Mouse (Mus musculus): ENCODE results near the gene Sun2. TPM values are rescaled to one million over a fixed set of nuclear protein-coding genes. Genes with fewer than 3 reads are reported as not detected.
A peak's percentile ranks its signal among the peaks of the same experiment; 100 is the strongest.

The Sun2 gene
- polyA plus RNA-seq, 1 experiment from 2014 or later, result 10.2 TPM

DNA sequence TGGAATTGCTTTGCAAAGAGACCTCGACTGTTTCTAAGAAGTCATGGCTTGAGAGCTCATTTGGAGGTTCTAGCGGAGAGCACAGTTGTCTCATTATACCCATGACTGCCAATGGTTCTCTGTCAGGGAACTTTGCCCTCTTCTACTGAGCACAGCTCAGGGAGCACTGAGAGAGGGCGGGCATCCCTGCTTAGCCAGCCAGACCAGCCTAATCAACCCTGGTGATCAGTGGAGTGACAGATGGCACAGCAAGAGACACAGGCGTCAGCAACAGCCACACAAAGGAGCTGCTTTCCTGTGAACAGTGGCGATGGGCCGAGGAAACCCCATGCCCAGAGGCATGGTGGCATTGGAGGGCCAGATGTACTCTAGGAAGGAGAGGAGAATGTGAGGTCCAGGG lies 45.3 kb downstream of the Sun2 start:
- DNase-seq (ENCODE audit: low spot score) (no peak), ATAC-seq (ENCODE audit: insufficient read depth, low FRiP score, low TSS enrichment) (no peak)
- Histone ChIP-seq H3K4me1 (ENCODE audit: control insufficient read depth, insufficient read depth, low read length) (peaks cover under 1% of the 10 kb centered on the region), H3K27me3 (ENCODE audit: control insufficient read depth, insufficient read depth, low read length) (no peaks in the 10 kb centered on the region), H3K27ac (ENCODE audit: low read depth, low read length) (no peak overlapping the region), H3K4me3 (ENCODE audit: low read depth, low read length) (no peak overlapping the region), H3K9me3 (ENCODE audit: control insufficient read depth, low read length) (no peaks in the 10 kb centered on the region), H3K9ac (ENCODE audit: low read length) (no peak overlapping the region), H3K36me3 (ENCODE audit: control insufficient read depth, insufficient read depth, low read length) (no peaks in the 10 kb centered on the region), H3K4me2 (ENCODE audit: low read depth) (no peak overlapping the region)
- 71% methylated on average over 6 of the region's 6 CpGs for WGBS

DNA sequence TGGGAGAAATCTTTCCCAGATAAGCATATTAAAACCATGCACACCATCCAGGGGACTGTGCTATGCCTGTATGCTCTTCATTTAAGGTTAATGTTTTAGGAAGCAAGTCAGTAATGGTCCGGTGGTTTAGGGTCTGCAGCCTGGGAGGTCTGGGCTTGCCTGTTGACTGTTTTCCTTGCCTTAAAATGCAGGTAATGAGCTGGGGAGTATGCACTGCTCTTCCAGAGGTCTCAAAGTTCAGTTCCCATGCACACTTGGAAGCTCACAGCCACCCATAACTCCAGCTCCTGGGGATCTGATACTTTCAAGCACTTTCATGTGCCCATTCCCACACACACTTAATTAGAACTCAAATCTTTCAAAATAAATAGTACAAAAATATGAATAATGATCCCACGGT lies 45.8 kb downstream of the Sun2 start:
- Histone ChIP-seq H3K36me3 (ENCODE audit: control insufficient read depth, insufficient read depth, low read length) (no peaks in the 10 kb centered on the region), H3K4me3 (ENCODE audit: low read depth, low read length) (no peak overlapping the region), H3K27me3 (ENCODE audit: control insufficient read depth, insufficient read depth, low read length) (no peaks in the 10 kb centered on the region), H3K4me1 (ENCODE audit: control insufficient read depth, insufficient read depth, low read length) (peaks cover 6% of the 10 kb centered on the region), H3K9me3 (ENCODE audit: control insufficient read depth, low read length) (no peaks in the 10 kb centered on the region), H3K27ac (ENCODE audit: low read depth, low read length) (no peak overlapping the region), H3K9ac (ENCODE audit: low read length) (no peak overlapping the region), H3K4me2 (ENCODE audit: low read depth) (no peak overlapping the region)
- ATAC-seq (ENCODE audit: insufficient read depth, low FRiP score, low TSS enrichment) (no peak), DNase-seq (ENCODE audit: low spot score) (no peak)
- 98% methylated on average over 2 of the region's 2 CpGs for WGBS

DNA sequence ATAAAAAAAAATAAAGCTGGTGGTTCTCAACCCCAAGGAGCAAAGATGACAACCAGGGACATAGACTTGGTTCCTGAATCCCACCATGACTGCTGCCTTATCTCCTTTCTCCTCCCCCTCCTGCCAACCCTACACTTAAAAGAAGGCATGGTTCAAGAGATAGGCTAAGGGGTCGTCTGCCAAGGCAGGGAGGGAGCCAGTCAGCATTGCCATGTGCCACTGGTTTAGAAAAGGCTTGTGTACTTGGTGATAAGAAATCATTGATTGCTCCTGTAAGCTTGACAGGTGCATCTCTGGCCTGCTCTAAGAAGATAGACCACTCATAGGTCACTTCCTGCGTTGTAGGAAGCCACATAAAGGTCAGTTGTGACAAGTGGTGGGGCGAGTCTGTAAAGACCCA lies 46.8 kb downstream of the Sun2 start:
- ATAC-seq (ENCODE audit: insufficient read depth, low FRiP score, low TSS enrichment), result no peak
- WGBS, result 75% methylated on average over 3 of the region's 3 CpGs

DNA sequence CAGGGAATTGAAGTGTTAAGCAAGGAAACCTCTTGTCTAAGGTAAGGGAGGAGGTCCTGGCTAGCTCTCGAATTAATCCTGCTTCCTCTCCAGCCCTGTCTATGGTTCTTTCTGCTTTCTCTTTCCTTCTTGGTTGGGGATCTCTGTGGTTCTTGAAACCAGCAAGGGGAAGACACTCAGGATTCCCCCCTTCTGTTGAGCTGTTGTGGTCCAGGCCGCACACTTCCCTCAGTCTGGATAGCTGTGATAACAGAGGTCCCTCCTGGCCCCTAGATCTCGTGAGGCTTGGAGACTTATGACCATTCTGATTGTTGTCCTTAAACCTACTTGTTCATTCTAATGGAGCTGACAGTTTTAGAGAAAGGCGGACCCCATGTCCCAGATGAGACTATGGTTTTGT lies 47.8 kb downstream of the Sun2 start:
- H3K9me3 ChIP-seq (ENCODE audit: control insufficient read depth, low read length), result no peaks in the 10 kb centered on the region
- no peak overlapping the region for H3K9ac ChIP-seq (ENCODE audit: low read length)
- DNase-seq (ENCODE audit: low spot score) (no peak), ATAC-seq (ENCODE audit: insufficient read depth, low FRiP score, low TSS enrichment) (no peak)
- H3K4me3 ChIP-seq (ENCODE audit: low read depth, low read length), result no peak overlapping the region
- H3K36me3 ChIP-seq (ENCODE audit: control insufficient read depth, insufficient read depth, low read length), result no peaks in the 10 kb centered on the region
- H3K4me2 ChIP-seq (ENCODE audit: low read depth), result no peak overlapping the region
- no peak overlapping the region for H3K27ac ChIP-seq (ENCODE audit: low read depth, low read length)
- H3K27me3 ChIP-seq (ENCODE audit: control insufficient read depth, insufficient read depth, low read length), result no peaks in the 10 kb centered on the region
- peaks cover 6% of the 10 kb centered on the region for H3K4me1 ChIP-seq (ENCODE audit: control insufficient read depth, insufficient read depth, low read length)
- 88% methylated on average over 4 of the region's 4 CpGs for WGBS

More for the DNA sequence above, 46.8 kb downstream of the Sun2 start:
- Histone ChIP-seq H3K4me2 (ENCODE audit: low read depth) (no peak overlapping the region), H3K36me3 (ENCODE audit: control insufficient read depth, insufficient read depth, low read length) (no peaks in the 10 kb centered on the region), H3K27me3 (ENCODE audit: control insufficient read depth, insufficient read depth, low read length) (no peaks in the 10 kb centered on the region), H3K27ac (ENCODE audit: low read depth, low read length) (no peak overlapping the region), H3K4me3 (ENCODE audit: low read depth, low read length) (no peak overlapping the region), H3K4me1 (ENCODE audit: control insufficient read depth, insufficient read depth, low read length) (peaks cover 6% of the 10 kb centered on the region), H3K9ac (ENCODE audit: low read length) (no peak overlapping the region), H3K9me3 (ENCODE audit: control insufficient read depth, low read length) (no peaks in the 10 kb centered on the region)
- DNase-seq (ENCODE audit: low spot score), result no peak

DNA sequence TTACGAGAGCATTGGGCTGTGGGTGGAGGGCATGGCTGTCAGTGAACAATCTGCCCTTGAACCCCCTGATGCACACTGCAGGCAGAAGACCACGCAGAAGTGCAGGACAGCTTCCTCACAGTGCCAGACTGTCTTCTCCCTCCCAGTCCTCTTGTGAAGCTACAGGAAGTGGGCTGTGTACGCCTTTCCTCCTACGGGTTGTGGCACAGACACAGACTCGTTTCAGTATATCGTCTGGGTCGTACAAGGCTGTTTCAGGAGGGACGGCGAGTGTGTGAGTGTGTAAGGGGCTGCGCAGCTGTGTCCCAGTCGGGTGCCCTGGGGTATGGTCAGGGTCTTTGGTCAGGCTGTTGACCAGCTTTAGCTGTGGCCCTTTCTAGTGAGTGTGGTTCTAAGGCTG lies 48.6 kb downstream of the Sun2 start:
- Histone ChIP-seq H3K4me2 (ENCODE audit: low read depth) (no peak overlapping the region), H3K27me3 (ENCODE audit: control insufficient read depth, insufficient read depth, low read length) (no peaks in the 10 kb centered on the region), H3K4me1 (ENCODE audit: control insufficient read depth, insufficient read depth, low read length) (peaks cover 6% of the 10 kb centered on the region), H3K36me3 (ENCODE audit: control insufficient read depth, insufficient read depth, low read length) (no peaks in the 10 kb centered on the region), H3K27ac (ENCODE audit: low read depth, low read length) (no peak overlapping the region), H3K9me3 (ENCODE audit: control insufficient read depth, low read length) (no peaks in the 10 kb centered on the region), H3K9ac (ENCODE audit: low read length) (no peak overlapping the region), H3K4me3 (ENCODE audit: low read depth, low read length) (no peak overlapping the region)
- 84% methylated on average over 11 of the region's 11 CpGs for WGBS
- ATAC-seq (ENCODE audit: insufficient read depth, low FRiP score, low TSS enrichment) (no peak), DNase-seq (ENCODE audit: low spot score) (no peak)

DNA sequence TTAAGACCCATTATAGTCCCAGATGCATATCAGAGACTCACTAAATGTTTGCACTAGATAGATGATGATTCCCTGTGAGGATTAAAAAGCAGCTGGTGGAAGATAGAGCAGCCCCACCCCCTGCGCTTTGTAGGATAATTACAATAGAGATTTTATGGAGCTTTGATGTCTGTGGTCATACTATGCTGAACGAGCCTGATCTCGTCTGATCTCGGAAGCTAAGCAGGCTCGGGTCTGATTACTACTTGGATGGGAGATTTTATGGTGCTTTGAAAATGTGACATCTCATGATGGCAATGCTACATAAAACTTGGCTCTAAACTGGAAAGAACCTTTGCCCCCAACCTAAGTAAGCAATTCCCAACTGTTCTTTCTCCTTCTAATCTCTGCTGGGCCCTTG lies 50.0 kb downstream of the Sun2 start:
- Histone ChIP-seq H3K9ac (ENCODE audit: low read length) (no peak overlapping the region), H3K36me3 (ENCODE audit: control insufficient read depth, insufficient read depth, low read length) (no peaks in the 10 kb centered on the region), H3K4me2 (ENCODE audit: low read depth) (no peak overlapping the region), H3K9me3 (ENCODE audit: control insufficient read depth, low read length) (no peaks in the 10 kb centered on the region), H3K27me3 (ENCODE audit: control insufficient read depth, insufficient read depth, low read length) (no peaks in the 10 kb centered on the region), H3K4me3 (ENCODE audit: low read depth, low read length) (no peak overlapping the region), H3K27ac (ENCODE audit: low read depth, low read length) (no peak overlapping the region), H3K4me1 (ENCODE audit: control insufficient read depth, insufficient read depth, low read length) (peaks cover 6% of the 10 kb centered on the region)
- WGBS, result 76% methylated on average over 5 of the region's 5 CpGs
- DNase-seq (ENCODE audit: low spot score), result no peak
- ATAC-seq (ENCODE audit: insufficient read depth, low FRiP score, low TSS enrichment), result no peak

DNA sequence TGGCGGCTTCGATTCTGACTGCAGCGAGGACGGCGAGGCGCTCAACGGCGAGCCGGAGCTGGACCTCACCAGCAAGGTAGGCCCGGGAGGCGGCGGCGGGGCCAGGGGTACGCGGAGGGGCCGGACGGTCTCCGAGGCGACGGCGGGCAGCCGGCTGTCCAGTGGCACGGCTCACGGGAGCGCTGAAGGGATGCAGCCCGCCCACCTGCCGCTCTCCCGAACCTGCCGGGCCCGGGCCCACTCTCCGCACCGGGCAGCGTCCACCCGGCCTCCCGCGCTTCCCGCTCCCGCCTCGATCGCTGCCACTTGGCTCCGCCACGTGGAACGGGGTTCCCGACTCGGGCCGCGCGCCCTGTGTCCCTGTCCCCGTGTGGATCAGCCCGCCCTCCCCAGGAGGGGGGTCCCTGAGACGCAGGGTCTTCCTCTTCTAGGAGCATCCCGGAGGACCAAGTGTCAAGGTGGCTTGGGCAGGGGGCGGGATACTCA lies 51.3 kb downstream of the Sun2 start:
- H3K9me3 ChIP-seq (ENCODE audit: control insufficient read depth, low read length), result no peaks in the 10 kb centered on the region
- ATAC-seq (ENCODE audit: insufficient read depth, low FRiP score, low TSS enrichment), result peak; percentile 41
- 0% methylated on average over 45 of the region's 53 CpGs for WGBS
- peak overlapping the region; percentile 83 for H3K4me2 ChIP-seq (ENCODE audit: low read depth)
- peak overlapping the region; percentile 71 for H3K27ac ChIP-seq (ENCODE audit: low read depth, low read length)
- H3K9ac ChIP-seq (ENCODE audit: low read length), result peak overlapping the region; percentile 85
- H3K36me3 ChIP-seq (ENCODE audit: control insufficient read depth, insufficient read depth, low read length), result no peaks in the 10 kb centered on the region
- H3K4me1 ChIP-seq (ENCODE audit: control insufficient read depth, insufficient read depth, low read length), result peaks cover 12% of the 10 kb centered on the region
- no peaks in the 10 kb centered on the region for H3K27me3 ChIP-seq (ENCODE audit: control insufficient read depth, insufficient read depth, low read length)
- DNase-seq (ENCODE audit: low spot score), result no peak
- H3K4me3 ChIP-seq (ENCODE audit: low read depth, low read length), result peak overlapping the region; percentile 81

DNA sequence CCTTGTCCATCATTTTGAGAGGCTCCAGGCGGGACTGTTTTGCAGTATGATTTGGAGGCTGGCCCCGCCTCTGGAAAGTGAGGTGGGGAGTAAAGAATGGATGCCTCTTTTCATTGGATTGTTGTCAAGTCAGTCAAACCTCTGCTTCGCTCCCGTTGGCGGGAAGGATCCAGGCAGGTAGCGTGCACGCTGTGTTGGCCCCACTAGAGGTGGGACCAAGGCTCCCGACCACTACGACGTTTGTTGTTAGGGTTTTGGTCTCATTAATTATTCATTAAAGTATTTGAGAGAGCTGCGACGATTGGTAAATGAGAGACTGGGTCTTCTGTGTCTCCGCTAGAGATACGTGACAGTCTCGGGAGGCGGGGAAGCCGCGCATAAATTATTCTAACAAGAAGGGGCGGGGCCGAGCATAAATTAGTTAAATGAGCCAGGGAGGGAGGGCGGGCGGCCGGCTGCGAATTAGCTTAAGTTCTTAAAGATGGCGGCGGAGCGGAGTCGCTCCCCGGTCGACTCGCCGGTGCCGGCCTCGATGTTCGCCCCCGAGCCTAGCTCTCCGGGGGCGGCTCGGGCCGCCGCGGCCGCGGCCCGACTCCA lies 51.8 kb downstream of the Sun2 start, which contains the start of gene Gtpbp1:
Gene Gtpbp1 (plus strand): TSS at position 420 of the 597 bp plus-strand sequence.
- DNase-seq (ENCODE audit: low spot score) (peak; percentile 95), ATAC-seq (ENCODE audit: insufficient read depth, low FRiP score, low TSS enrichment) (peak; percentile 97)
- Histone ChIP-seq H3K27ac (ENCODE audit: low read depth, low read length) (peak within 1 kb of the TSS; percentile 71), H3K9ac (ENCODE audit: low read length) (peak within 1 kb of the TSS; percentile 85), H3K4me1 (ENCODE audit: control insufficient read depth, insufficient read depth, low read length) (peaks cover 17% of the 10 kb centered on the region), H3K4me2 (ENCODE audit: low read depth) (peak within 1 kb of the TSS; percentile 83), H3K9me3 (ENCODE audit: control insufficient read depth, low read length) (no peaks in the 10 kb centered on the region), H3K27me3 (ENCODE audit: control insufficient read depth, insufficient read depth, low read length) (no peaks in the 10 kb centered on the region), H3K36me3 (ENCODE audit: control insufficient read depth, insufficient read depth, low read length) (no peaks in the 10 kb centered on the region), H3K4me3 (ENCODE audit: low read depth, low read length) (peak within 1 kb of the TSS; percentile 81)
- under 1% methylated on average over 45 of the region's 45 CpGs for WGBS

DNA sequence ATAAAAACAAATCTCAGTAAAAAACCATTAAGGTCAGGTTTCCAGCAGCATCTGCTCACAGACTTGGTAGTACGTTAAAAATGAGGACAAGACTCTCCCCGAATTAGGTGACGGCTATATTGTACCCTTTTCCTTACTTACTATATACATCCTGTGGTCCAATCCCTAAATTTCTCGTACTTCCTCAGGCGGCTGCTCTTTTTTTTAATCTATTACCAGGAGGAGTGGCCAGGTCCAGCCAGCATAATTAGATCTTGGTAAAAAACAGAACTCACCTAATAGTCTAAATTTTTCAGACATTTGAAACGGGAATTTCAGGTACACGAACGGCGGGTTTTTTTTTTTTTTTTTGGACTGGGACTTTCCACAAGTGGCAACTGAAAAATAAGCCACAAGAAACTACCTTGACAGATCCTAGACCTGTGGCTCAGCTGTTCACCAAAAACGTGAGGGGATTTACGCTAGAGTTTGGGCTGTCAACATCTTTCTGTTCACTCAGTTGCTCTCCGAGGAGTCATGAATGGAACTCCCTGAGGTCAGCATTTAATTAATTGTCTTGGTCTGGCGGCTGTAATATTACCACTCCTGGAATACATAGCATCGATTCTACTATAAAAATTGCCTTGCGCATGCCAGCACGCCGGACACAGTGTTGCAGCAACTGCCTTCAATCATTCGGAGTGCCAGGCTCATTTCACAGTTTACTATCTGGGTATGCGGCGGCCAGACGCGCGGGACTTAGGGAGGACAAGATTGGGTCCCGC lies 52.5 kb downstream of the Sun2 start:
- 17% methylated on average over 24 of the region's 24 CpGs for WGBS
- peaks cover 24% of the 10 kb centered on the region for H3K4me1 ChIP-seq (ENCODE audit: control insufficient read depth, insufficient read depth, low read length)
- peak overlapping the region; percentile 81 for H3K4me3 ChIP-seq (ENCODE audit: low read depth, low read length)
- H3K36me3 ChIP-seq (ENCODE audit: control insufficient read depth, insufficient read depth, low read length), result no peaks in the 10 kb centered on the region
- H3K9me3 ChIP-seq (ENCODE audit: control insufficient read depth, low read length), result no peaks in the 10 kb centered on the region
- DNase-seq (ENCODE audit: low spot score) (no peak), ATAC-seq (ENCODE audit: insufficient read depth, low FRiP score, low TSS enrichment) (no peak)
- no peak overlapping the region for H3K27ac ChIP-seq (ENCODE audit: low read depth, low read length)
- peak overlapping the region; percentile 52 for H3K4me2 ChIP-seq (ENCODE audit: low read depth)
- no peak overlapping the region for H3K9ac ChIP-seq (ENCODE audit: low read length)
- no peaks in the 10 kb centered on the region for H3K27me3 ChIP-seq (ENCODE audit: control insufficient read depth, insufficient read depth, low read length)

Data from neural tube, embryonic 11.5 days (tissue).